Mouse (Mus musculus) cortical plate, adult 2 months (tissue): Measurements from ENCODE around the gene Supt4a.

ENCODE experiments used
- CTCF ChIP-seq: fragments of 200-500 bp; IDR thresholded peaks from 2 replicates; pipeline ENCODE4 v1.5.1; 2011; ENCODE audit warnings: mild to moderate bottlenecking, control low read depth, low read length; ENCODE audit not compliant: insufficient read depth; ENCODE audit errors: extremely low read depth
- POLR2A ChIP-seq: fragments of 200-500 bp; IDR thresholded peaks from 2 replicates; pipeline ENCODE4 v1.6.1; 2011; ENCODE audit warnings: mild to moderate bottlenecking, low read length, control low read depth; ENCODE audit not compliant: insufficient read depth; ENCODE audit errors: extremely low read depth

DNA sequence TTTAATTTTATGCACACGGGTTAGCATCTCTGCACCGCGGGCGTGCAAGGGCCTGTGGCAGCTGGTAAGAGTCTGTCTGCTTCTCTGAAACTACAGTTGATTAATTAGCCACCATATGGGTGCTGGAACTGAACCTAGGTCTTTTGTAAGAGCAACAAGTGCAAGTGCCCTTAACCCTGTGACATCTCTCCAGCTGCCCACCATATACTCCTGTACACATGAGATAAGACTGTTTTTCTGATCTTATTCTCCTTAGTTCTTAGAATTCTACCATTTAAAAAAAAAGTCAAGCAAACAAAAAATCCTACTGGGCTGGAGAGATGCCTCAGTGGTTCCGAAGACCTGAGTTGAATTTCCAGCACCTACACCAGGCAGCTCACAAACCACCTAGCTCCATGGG is 33.7 kb upstream of the Supt4a start:
- no peak for TF ChIP-seq CTCF
- TF ChIP-seq POLR2A: no peak
